Mouse (Mus musculus) cerebellum, adult 9-10 months (tissue): Measurements from ENCODE around the gene Orai3.
"Not testable (repeated sequence)": the region's sequence is repeated elsewhere in the genome, so short reads cannot be mapped to it uniquely, and the experiment has no call there.

ENCODE experiments used
- DNase-seq: peaks from one replicate; pipeline ENCODE4 v3.0.0; 2022

The Orai3 gene

DNA sequence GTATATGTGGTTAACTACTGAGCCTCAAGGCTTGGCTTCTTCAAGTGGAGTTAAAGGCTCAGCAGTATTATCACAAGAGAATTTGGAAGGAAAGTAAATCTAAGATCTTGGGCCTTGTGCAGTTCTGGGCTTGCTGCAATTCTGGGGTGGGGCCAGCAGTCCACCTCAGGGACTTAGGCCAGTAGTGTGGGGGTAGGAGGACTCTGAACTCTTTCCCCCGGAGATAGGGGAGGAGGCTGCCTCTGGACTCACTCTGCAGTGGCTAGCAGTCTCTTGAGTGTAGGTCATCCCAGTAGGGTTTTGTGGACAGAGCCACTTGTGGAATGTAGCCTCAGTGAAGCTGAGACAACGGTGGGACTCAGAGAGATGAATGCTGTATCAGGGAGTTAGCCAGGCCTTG lies 3.9 kb upstream of the Orai3 start:
- DNase-seq = no peak

- DNase-seq = no peak
Measured at GRCm38 (mm10) chr7:127766851-127767609, 2.6 kb upstream of the Orai3 start.

DNA sequence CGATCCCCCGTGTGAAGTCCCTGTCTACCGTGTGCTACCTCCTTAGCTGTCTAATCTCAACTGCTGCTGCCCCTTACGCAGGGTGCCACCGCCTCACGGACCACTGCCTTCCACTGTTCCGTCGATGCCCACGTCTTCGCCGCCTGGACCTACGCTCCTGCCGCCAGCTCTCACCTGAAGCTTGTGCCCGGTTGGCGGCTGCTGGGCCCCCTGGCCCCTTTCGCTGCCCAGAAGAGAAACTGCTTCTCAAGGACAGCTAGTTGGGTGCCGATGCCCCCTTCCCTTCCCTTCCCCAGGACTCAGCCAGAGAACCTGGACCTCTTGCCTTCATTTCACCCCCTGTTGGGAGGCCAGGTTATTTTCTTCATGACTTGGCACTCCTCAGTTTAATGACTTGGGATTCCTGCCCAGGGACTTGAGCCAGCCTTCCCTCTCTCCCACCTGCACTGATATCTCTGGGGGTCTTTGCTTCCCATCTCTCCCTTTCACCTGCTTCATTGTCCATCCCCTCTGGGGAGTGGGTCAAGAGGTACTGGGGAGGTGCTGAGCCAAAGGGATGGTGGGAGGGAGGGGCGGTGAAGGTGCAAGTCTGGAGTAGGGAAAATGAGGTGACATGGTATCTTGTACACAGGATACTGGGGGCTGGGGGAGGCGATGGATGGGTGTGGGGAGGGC lies 1.8 kb upstream of the Orai3 start:
- DNase-seq = peak; percentile 65

GRCm38 (mm10) chr7:127768346-127768996 lies 1.1 kb upstream of the Orai3 start:
- peak; percentile 63 for DNase-seq

DNA sequence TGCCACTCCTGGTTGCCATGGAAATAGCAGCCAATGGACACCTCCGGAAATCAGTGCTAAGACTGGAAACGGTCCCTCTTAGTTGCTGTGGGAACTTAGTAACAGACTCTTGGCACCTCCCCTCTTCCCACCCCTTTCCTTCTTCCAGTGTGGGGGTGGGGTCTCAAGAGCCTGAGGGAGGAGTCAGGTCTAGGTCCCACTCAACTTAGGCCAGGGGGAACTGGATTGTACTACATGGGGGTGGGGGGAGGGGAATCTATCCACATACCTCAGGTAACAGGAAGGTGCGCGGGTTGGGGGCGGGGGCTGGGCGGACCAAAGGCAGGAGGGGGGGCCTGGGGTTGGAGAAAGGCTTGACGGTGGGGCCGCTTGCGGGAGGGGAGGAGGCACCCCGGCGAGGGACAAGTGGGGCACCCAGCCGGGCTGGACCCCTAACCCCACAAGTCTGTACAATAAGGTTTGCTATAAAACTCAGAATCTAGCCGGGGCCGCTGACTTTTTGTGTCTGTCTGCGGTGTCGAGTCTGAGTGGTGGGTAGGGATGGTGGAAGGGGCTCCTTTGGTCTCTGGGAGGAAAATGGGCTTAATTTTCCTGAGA lies 520 bp upstream of the Orai3 start:
- DNase-seq = peak; percentile 95

DNA sequence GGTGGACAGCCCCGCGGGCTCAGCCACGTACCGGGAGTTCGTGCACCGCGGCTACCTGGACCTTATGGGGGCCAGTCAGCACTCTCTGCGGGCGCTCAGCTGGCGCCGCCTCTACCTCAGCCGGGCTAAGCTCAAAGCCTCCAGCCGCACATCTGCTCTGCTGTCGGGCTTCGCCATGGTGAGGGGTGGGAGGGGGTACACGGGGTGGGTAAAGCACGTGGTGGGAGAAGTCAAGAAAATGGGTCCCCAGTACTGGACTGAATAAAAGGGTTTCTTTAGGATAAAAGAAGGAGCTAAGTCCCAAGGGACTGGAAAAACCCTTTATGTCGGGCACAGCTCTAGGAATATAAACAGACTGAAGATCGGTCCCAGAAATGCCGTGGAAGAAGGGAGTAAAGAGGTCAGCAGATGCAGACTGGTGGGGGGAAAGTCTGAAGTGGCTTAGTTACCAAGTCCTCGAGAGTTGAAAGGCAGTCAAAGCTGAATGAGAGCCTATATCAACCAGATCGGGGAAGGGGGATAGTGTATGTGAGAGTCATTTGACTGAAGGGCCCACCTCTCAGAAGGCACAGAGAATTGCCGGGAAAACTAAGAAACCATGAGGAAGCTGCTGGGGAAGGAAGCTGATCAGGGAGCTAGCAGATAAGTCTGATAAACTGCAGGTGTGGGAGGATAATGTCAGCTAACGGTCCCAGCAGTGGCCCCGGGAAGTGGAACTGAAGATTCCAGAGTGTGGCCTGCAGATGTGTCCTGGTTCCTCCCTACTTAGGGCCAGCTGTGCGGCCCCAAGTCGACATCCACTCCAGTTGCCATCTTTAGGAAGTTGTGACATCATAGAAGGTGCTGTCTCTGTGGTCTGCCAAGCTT lies 657 bp downstream of the Orai3 start:
- DNase-seq = no peak

DNA sequence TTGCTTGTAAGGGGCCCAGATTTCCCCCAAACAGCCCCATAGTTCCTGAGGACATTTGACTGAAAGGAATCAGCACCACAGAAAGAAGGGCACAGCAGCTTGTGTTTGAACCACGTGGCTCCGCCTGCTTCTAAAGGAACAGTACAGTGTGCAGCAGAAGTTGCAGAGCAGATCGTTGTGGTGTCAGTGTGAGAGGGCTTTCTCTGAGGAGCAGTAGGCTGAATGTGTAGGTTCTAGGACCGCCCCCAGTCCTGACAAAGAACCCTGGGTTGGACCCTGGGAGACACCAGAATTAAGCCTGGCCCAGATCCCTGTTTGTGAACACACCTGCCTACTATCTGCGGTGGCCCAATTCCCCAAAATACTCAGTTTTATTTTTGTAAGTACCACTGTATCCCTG lies 1.6 kb downstream of the Orai3 start:
- DNase-seq = no peak

DNA sequence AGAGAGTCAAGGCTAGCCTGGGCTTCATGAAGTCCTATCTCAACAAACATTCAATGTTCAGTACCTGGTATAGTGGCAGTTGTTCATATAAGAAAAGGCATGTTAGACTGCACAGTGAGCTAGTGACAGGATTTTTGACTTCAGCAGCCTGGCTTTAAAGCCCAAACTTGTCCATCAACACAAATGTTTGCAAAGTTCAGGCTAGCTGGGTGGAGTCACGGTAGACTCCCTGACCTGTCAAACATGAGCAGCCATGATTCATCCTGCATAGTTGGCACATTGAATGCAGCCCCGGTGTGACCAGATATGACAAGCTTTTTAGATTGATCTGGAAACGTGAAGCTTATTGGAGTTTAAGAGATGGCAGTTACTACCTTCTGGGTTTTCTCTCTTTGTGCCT lies 2.5 kb downstream of the Orai3 start:
- DNase-seq = no peak

DNA sequence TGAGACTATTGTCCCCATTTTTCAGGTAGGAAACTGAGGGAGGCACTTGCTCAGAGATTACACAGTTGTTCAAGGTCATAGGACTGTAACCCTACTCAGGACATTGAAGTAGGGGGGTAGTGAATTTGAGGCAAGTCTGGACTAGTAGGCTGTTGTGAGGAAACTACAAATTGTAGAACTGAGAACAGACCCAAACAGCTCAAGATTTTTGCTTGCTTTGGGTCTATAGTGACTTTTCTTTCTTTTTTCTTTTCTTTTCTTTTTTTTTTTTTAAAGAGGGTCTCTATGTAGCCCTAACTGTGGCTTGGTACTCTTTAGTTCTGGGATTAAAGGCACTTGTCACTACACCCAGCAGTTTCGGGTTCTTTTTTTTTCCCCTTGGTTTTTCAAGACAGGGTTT lies 2.9 kb downstream of the Orai3 start:
- DNase-seq = no peak

DNA sequence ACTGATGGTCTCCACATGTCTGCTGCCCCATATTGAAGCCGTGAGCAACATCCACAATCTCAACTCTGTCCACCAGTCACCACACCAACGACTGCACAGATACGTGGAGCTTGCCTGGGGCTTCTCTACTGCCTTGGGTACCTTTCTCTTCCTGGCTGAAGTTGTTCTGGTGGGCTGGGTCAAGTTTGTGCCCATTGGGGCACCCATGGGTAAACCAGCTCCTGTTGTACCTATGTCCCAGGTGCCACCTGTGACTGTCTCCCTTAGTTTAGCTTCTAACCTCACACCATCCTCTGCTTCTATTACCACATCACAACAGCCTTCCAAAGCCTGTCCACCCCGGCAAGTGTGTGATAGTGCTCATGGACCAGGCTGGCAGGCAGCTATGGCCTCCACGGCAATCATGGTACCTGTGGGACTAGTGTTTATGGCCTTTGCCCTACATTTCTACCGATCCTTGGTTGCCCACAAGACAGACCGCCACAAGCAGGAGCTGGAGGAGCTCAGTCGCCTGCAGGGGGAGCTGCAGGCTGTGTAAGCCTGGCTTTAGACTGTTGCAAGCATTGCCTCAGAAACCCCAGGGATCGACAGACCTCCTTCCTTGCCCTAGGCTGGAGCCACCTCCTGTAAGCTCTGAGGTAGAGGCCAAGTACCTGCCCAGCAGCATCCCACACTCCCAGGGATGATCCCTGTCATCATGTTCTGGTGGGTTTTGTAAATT lies 4.2 kb downstream of the Orai3 start:
- DNase-seq = peak; percentile 87

DNA sequence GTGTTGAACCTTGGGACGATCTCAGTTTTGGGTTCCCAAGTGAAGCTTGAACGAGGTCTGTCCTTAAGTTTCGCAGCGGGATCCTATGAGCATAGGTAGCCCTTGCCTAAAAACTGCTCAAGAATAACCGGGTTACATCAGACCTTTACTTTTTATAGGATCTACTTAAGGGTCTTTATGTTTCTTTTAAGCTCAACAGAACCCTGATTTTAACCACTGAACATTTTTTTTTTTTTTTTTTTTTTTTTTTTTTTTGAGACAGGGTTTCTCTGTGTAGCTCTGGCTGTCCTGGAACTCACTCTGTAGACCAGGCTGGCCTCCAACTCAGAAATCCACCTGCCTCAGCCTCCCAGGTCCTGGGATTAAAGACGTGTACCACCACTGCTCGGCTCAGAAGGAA lies 6.2 kb downstream of the Orai3 start:
- not testable (repeated sequence) for DNase-seq

- DNase-seq = peak; percentile 92
Measured at GRCm38 (mm10) chr7:127776426-127776825, 6.8 kb downstream of the Orai3 start, which contains the start of gene Setd1a. Gene Setd1a (plus strand): TSS chr7:127776670.

- DNase-seq = peak; percentile 97
Measured at GRCm38 (mm10) chr7:127776878-127777473, 7.4 kb downstream of the Orai3 start.

- peak; percentile 62 for DNase-seq
Measured at GRCm38 (mm10) chr7:127777474-127778266, 8.1 kb downstream of the Orai3 start.

GRCm38 (mm10) chr7:127778350-127778749 lies 8.7 kb downstream of the Orai3 start:
- peak; percentile 66 for DNase-seq

GRCm38 (mm10) chr7:127785308-127785707 lies 15.7 kb downstream of the Orai3 start, which contains the start of gene Gm49388:
Gene Gm49388 (plus strand): TSS chr7:127785608.
- DNase-seq = no peak

- peak; percentile 60 for DNase-seq
Measured at GRCm38 (mm10) chr7:127797076-127797845, 27.6 kb downstream of the Orai3 start.

DNA sequence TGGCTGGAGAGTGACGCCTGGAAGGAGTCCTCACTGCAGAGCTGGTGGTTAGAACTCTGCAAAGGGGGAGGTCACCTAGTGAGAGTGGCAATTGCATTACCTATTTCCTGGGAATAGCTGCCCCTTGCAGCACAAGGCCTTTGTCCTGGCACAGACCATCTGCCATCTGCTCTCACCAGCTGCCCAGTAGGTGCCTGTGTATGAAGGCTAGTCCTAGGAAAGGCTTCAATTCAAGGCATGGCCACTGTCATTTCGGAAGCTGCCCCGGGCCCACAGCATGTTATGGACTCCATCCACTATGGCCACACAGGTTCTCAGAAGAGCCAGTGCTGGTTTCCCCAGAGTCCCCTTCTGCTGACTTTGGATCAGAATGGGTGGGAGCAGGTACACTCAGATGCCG lies 29.0 kb downstream of the Orai3 start:
- DNase-seq = peak; percentile 98

DNA sequence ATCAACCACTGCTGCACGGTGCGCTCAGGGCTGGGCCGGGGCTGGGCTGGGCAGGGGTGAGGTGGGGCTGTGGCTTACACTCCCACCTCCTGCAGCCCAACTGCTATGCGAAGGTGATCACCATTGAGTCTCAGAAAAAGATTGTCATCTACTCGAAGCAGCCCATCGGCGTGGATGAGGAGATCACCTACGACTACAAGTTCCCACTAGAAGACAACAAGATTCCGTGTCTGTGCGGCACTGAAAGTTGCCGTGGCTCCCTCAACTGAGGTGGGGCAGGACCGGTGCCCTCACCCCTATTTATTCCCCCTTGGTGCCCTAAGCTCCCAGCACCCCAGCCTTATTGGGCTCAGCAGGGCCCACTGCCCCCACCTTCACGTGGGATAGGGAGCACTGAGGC lies 29.6 kb downstream of the Orai3 start:
- DNase-seq = no peak

DNA sequence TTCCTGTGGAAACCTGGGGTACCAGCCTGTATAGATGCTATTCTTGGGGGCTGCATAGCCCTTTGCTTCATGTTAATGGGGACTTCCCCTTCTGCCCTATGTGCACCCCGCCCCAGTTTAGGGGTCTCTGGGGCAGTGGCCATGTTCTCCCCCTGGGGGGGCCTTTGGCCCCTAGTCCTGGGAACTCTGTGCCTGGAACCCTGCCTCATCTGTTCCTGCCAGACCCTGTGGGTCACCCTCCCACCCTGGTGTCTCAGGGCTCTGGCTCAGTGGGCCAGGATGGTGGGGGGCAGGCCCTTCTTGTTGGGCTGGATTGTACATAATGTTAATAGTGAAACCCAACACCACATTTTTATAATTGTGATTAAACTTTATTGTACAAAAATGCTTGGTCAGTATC lies 30.1 kb downstream of the Orai3 start:
- DNase-seq = peak; percentile 71
